Comparison of ENCODE assay signal across 7 mouse cellular contexts in the genomic region with DNA sequence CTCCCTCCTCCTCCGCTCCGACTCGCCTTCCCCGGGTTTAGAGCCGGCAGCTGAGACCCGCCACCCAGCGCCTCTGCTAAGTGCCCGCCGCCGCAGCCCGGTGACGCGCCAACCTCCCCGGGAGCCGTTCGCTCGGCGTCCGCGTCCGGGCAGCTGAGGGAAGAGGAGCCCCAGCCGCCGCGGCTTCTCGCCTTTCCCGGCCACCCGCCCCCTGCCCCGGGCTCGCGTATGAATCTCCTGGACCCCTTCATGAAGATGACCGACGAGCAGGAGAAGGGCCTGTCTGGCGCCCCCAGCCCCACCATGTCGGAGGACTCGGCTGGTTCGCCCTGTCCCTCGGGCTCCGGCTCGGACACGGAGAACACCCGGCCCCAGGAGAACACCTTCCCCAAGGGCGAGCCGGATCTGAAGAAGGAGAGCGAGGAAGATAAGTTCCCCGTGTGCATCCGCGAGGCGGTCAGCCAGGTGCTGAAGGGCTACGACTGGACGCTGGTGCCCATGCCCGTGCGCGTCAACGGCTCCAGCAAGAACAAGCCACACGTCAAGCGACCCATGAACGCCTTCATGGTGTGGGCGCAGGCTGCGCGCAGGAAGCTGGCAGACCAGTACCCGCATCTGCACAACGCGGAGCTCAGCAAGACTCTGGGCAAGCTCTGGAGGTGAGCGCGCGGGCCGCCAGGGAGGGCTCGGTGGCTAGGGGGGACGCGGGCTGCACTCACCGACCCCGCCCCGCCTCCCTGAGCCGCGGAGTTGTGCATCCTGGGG. TPM values are rescaled to one million over a fixed set of nuclear protein-coding genes. Genes with fewer than 3 reads are reported as not detected.
DNase-seq lines count a peak whose midpoint lies in the region; ATAC-seq and TF ChIP-seq lines count a peak whose summit lies in the region.

No protein-coding gene starts in this region.

- peak overlapping the region; percentile 89 for H3K4me2 ChIP-seq in heart, embryonic 13.5 days
- peak overlapping the region; percentile 98 for H3K4me2 ChIP-seq in midbrain, embryonic 12.5 days (replicated peaks)

- TF ChIP-seq CTCF in spleen, adult 2 months (IDR thresholded peaks at IDR 0.05; ENCODE audit: extremely low read depth, insufficient read depth, insufficient read length, insufficient replicate concordance) = no peak

- peak overlapping the region; percentile 22; the same call in 1 of the 2 replicates for H3K4me3 ChIP-seq in spleen, adult 2 months (ENCODE audit: extremely low read depth, insufficient read depth, insufficient read length)
- peak overlapping the region; percentile 70 for H3K4me3 ChIP-seq in heart, embryonic 13.5 days
- peak overlapping the region; percentile 83 for H3K4me3 ChIP-seq in midbrain, embryonic 12.5 days

- peaks cover 2% of the 10 kb centered on the region; the same call in 1 of the 2 replicates for H3K4me1 ChIP-seq in spleen, adult 2 months (ENCODE audit: control insufficient read depth, insufficient read depth, insufficient read length)
- H3K4me1 ChIP-seq in heart, embryonic 13.5 days = peaks cover 48% of the 10 kb centered on the region
- H3K4me1 ChIP-seq in midbrain, embryonic 12.5 days = peaks cover 53% of the 10 kb centered on the region

- no peak overlapping the region for H3K27ac ChIP-seq in spleen, adult 2 months (ENCODE audit: insufficient read depth, low read length)
- peak overlapping the region; percentile 87 for H3K27ac ChIP-seq in heart, embryonic 13.5 days (replicated peaks)
- H3K27ac ChIP-seq in midbrain, embryonic 12.5 days (replicated peaks) = peak overlapping the region; percentile 92

- H3K9me3 ChIP-seq in heart, embryonic 13.5 days = no peaks in the 10 kb centered on the region
- H3K9me3 ChIP-seq in midbrain, embryonic 12.5 days = no peaks in the 10 kb centered on the region

- H3K36me3 ChIP-seq in spleen, adult 2 months (ENCODE audit: control insufficient read depth, insufficient read depth, low read length) = no peaks in the 10 kb centered on the region
- no peaks in the 10 kb centered on the region for H3K36me3 ChIP-seq in heart, embryonic 13.5 days
- peaks cover 10% of the 10 kb centered on the region; the same call in 1 of the 2 replicates for H3K36me3 ChIP-seq in midbrain, embryonic 12.5 days

- peaks cover 16% of the 10 kb centered on the region for H3K27me3 ChIP-seq in spleen, adult 2 months (ENCODE audit: control insufficient read depth, insufficient read depth, low read length)
- peaks cover 75% of the 10 kb centered on the region for H3K27me3 ChIP-seq in heart, embryonic 13.5 days (replicated peaks)
- H3K27me3 ChIP-seq in midbrain, embryonic 12.5 days = peaks cover 26% of the 10 kb centered on the region

- peak overlapping the region; percentile 87 for H3K9ac ChIP-seq in heart, embryonic 13.5 days
- peak overlapping the region; percentile 93 for H3K9ac ChIP-seq in midbrain, embryonic 12.5 days (replicated peaks)

- no peak for ATAC-seq in heart, embryonic 13.5 days (ENCODE audit: extremely low read depth, insufficient number of reproducible peaks, low FRiP score, low TSS enrichment)
- ATAC-seq in midbrain, embryonic 12.5 days (ENCODE audit: low FRiP score, low read depth) = peak; percentile 47

- DNase-seq in spleen, adult 2 months (ENCODE audit: low read depth in 1 of 2, low spot score in 2 of 2) = no peak
- DNase-seq in spleen, postnatal 14 days (ENCODE audit: low spot score in 2 of 2) = no peak
- DNase-seq in embryo, embryonic 10.5 days (ENCODE audit: low spot score) = peak; percentile 72
- DNase-seq in left cerebral cortex, adult 8-10 months (ENCODE audit: low spot score in 2 of 2) = peak; percentile 25 to 32
- peak; percentile 73 for DNase-seq in testis, postnatal 10 days (ENCODE audit: low spot score)

- no peak for TF ChIP-seq POLR2A in spleen, adult 2 months (IDR thresholded peaks at IDR 0.05; ENCODE audit: low read depth, low read length)

- 3% methylated on average over 72 of the region's 75 CpGs for WGBS in spleen, adult 2 months
- WGBS in heart, embryonic 13.5 days = under 1% methylated on average over 73 of the region's 75 CpGs
- under 1% methylated on average over 73 of the region's 75 CpGs for WGBS in midbrain, embryonic 12.5 days

RNA-seq across cellular contexts. Expression of a gene that starts 0.5 kb away (rescaled TPM):
- polyA plus RNA-seq in spleen, adult 2 months (2012; rRNA removed) = 0.57 and 1.0 TPM in 2 replicates
- polyA plus RNA-seq in heart, embryonic 13.5 days (2015; fragmentation: Nextera tagmentation; extraction: Ambion mirVana) = 25.6 and 27.8 TPM in 2 replicates
- 10 to 100 TPM; 21.5 to 32.6 (median 26.0) TPM for total RNA-seq in left cerebral cortex, adult 8-10 months (2022)
- 134 and 147 TPM in 2 replicates for polyA plus RNA-seq in midbrain, embryonic 12.5 days (2016; fragmentation: Nextera tagmentation; extraction: Ambion mirVana)

Comparison
In these comparisons a context has a peak if more than half of its experiments do, and no peak if none do; other contexts are left out.
1. DNase-seq: peak in embryo, embryonic 10.5 days (single experiment), left cerebral cortex, adult 8-10 months (2 of 2) and testis, postnatal 10 days (single experiment); none in spleen, adult 2 months (0 of 2) and spleen, postnatal 14 days (0 of 2).
2. H3K4me3 ChIP-seq: peak in every context shown above with its lines; median percentile 83 in midbrain, embryonic 12.5 days; 70 in heart, embryonic 13.5 days; 22 in spleen, adult 2 months.
3. RNA of a gene that starts 0.5 kb away (polyA plus RNA-seq): 134 to 147 TPM in midbrain, embryonic 12.5 days and 25.6 to 27.8 TPM in heart, embryonic 13.5 days; 0.57 to 1.0 TPM in spleen, adult 2 months; every median in the first group is over 10 times any median in the second.